17 mouse cellular contexts compared by ENCODE assay signal in the genomic region with DNA sequence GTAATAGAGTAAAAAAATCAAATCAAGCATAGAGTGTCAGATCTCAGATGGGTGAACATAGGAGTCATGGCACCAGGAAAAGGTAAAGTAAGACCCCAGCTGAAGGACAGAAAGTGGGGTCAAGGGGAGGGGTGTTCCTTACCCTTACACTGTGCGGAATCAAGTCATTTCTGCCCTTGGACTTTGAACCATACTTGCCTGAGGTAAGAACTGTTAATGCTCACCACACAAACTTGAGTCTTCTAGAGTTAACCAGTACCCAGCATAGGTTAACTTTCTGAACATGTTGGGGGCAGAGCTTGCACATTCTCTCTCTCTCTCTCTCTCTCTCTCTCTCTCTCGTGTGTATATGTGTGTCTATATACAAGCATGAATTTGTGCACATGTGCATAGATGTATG.
"Had no signal": no experiment of that assay in that cellular context is flagged by ENCODE, and none has a peak within 500 bp of the region (broad histone marks: within the 10 kb centered on the region; RNA-seq: fewer than 3 reads in every experiment).

No protein-coding gene starts in this region.

- DNase-seq: lung, adult 2 months; lung, postnatal 14 days; lung, postnatal 36 days; right cerebral cortex, postnatal 14 days; thymus, adult 2 months; thymus, postnatal 25 days; thymus, postnatal 4 days had no signal

- H3K9ac ChIP-seq: lung, embryonic 15.5 days; midbrain, embryonic 13.5 days; midbrain, embryonic 15.5 days; neural tube, embryonic 12.5 days; stomach, embryonic 15.5 days had no signal

- H3K4me2 ChIP-seq: lung, embryonic 15.5 days; midbrain, embryonic 11.5 days; midbrain, embryonic 13.5 days; midbrain, embryonic 15.5 days; neural tube, embryonic 12.5 days; stomach, embryonic 15.5 days had no signal

- H3K27me3 ChIP-seq: lung, embryonic 15.5 days; midbrain, embryonic 15.5 days; neural tube, embryonic 12.5 days; stomach, embryonic 15.5 days had no signal

- ATAC-seq: lung, postnatal 0 days; midbrain, embryonic 13.5 days; midbrain, embryonic 15.5 days had no signal

- H3K27ac ChIP-seq: lung, embryonic 15.5 days; macrophage; midbrain, embryonic 13.5 days; midbrain, embryonic 15.5 days; neural tube, embryonic 12.5 days; stomach, embryonic 15.5 days; stomach, postnatal 0 days had no signal

- H3K36me3 ChIP-seq: lung, embryonic 15.5 days; midbrain, embryonic 13.5 days; midbrain, embryonic 15.5 days; neural tube, embryonic 12.5 days; stomach, embryonic 15.5 days had no signal

- H3K9me3 ChIP-seq: lung, embryonic 15.5 days; midbrain, embryonic 13.5 days; midbrain, embryonic 15.5 days; neural tube, embryonic 12.5 days; stomach, embryonic 15.5 days had no signal

- H3K4me3 ChIP-seq: lung, embryonic 15.5 days; megakaryocyte, embryonic 14.5 days; midbrain, embryonic 13.5 days; midbrain, embryonic 15.5 days; neural tube, embryonic 12.5 days; stomach, embryonic 15.5 days had no signal

- H3K4me1 ChIP-seq: lung, embryonic 15.5 days; megakaryocyte, embryonic 14.5 days; midbrain, embryonic 13.5 days; midbrain, embryonic 15.5 days; neural tube, embryonic 12.5 days; stomach, embryonic 15.5 days had no signal
